Mouse (Mus musculus): ENCODE data around the gene Slc7a7. TPM values are rescaled to one million over a fixed set of nuclear protein-coding genes. Genes with fewer than 3 reads are reported as not detected.

Slc7a7 gene
- polyA plus RNA-seq, 1 experiment from 2014 or later = 51.0 TPM

DNA sequence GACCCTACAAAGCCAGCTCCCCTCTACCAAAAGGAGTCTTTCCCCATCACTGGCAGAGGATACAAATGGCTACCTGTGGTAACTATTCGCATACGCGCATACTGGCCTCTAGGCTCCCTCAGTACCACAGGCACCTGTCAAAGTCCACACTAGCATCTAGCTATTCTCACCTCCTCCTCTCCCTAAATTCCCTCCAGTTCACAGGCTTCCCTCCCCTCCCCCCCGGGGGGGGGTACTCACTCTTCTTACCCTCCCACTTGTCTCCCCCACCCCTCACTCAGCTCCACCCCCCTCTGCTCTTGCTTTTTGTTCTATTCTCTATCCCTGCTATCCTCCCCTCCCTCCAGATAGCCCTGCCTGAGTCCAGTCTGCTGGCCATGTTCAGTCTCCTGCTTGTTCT is 37.0 kb downstream of the Slc7a7 start:
- WGBS = 72% methylated on average over 4 of the region's 4 CpGs
- H3K4me2 ChIP-seq (replicated peaks) = no peak overlapping the region
- H3K36me3 ChIP-seq = no peaks in the 10 kb centered on the region
- no peak overlapping the region for H3K4me3 ChIP-seq (replicated peaks)
- H3K27ac ChIP-seq = no peak overlapping the region
- no peaks in the 10 kb centered on the region for H3K27me3 ChIP-seq (replicated peaks)
- H3K9me3 ChIP-seq = no peaks in the 10 kb centered on the region
- no peak overlapping the region for H3K9ac ChIP-seq
- no peak for ATAC-seq
- H3K4me1 ChIP-seq (replicated peaks) = peaks cover 29% of the 10 kb centered on the region

DNA sequence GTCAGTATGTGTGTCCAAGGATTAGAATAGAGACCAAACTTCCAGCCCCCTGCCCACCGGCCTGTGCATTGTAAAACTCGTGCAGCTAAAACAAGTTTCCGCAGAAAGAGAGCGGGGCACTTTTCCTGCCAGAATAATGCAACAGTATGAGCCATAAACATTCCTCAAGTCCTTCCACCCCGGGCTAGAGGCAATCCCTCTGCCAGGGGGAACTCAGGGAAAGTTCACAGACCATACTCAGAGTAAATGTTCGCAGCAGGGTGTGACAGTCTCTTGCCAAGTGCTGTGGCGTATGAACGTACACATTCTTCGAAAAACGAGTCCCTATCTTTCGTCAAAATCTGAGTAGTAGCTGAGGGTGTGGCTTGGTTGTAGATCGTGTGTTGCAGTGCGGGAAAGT is 38.0 kb downstream of the Slc7a7 start:
- H3K36me3 ChIP-seq = no peaks in the 10 kb centered on the region
- H3K9me3 ChIP-seq = no peaks in the 10 kb centered on the region
- peaks cover 29% of the 10 kb centered on the region for H3K4me1 ChIP-seq (replicated peaks)
- H3K4me2 ChIP-seq (replicated peaks) = no peak overlapping the region
- no peaks in the 10 kb centered on the region for H3K27me3 ChIP-seq (replicated peaks)
- no peak overlapping the region for H3K4me3 ChIP-seq (replicated peaks)
- ATAC-seq = 0 out of 2 replicates have a peak, but pooled peaks have one; percentile 18
- no peak overlapping the region for H3K9ac ChIP-seq
- no peak overlapping the region for H3K27ac ChIP-seq
- 36% methylated on average over 13 of the region's 13 CpGs for WGBS

DNA sequence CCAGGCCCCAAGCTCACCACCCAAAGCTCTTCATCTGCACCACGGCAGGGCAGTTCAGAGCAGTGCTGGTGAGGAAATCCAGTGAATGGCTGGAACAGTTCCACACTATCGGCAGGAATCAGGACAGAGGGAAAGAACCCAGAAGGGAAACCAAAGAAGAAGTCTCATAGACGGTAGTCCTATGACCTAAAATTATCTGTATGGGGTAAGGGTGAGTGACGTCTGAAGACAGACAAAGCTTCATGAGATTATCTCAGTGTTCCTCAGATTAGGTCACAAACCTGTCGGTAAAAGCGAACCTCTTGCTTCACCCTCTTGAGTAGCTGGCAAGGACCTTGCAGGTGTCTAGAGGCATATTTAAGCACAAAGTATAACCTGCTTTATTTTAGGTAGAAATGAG is 40.4 kb downstream of the Slc7a7 start:
- Histone ChIP-seq H3K4me1 (replicated peaks) (peaks cover 16% of the 10 kb centered on the region), H3K4me3 (replicated peaks) (no peak overlapping the region), H3K27ac (no peak overlapping the region), H3K27me3 (replicated peaks) (no peaks in the 10 kb centered on the region), H3K9ac (no peak overlapping the region), H3K4me2 (replicated peaks) (no peak overlapping the region), H3K9me3 (no peaks in the 10 kb centered on the region), H3K36me3 (no peaks in the 10 kb centered on the region)
- no peak for ATAC-seq
- WGBS = 83% methylated on average over 6 of the region's 6 CpGs

- Histone ChIP-seq H3K4me3 (replicated peaks) (no peak overlapping the region), H3K27me3 (replicated peaks) (no peaks in the 10 kb centered on the region), H3K9me3 (no peaks in the 10 kb centered on the region), H3K4me1 (replicated peaks) (peaks cover 10% of the 10 kb centered on the region), H3K4me2 (replicated peaks) (no peak overlapping the region), H3K27ac (no peak overlapping the region), H3K36me3 (peaks cover 7% of the 10 kb centered on the region; the same call in 1 of the 2 replicates), H3K9ac (no peak overlapping the region)
- WGBS = 76% methylated on average over 3 of the region's 3 CpGs
- no peak for ATAC-seq
Observed at GRCm38 (mm10) chr14:54375916-54376315, 41.7 kb downstream of the Slc7a7 start.

DNA sequence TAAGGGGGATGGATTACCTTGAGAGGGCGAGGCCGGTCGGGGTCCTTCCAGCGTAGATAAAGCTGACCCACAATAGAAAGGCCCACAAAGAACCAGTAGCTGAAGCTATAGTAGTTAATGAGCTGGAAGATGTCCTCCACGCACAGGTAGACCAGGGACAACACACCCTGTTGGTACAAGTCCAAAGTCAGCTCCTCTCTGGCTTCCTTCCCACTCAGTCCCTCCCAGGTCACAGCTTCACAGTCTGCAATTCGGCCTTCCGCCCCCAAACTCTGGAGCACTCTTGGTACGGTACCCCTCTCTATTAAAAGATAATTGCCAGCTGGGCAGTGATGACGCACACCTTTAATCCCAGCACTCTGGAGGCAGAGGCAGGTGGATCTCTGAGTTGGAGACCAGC is 44.7 kb downstream of the Slc7a7 start:
- Histone ChIP-seq H3K4me3 (replicated peaks) (no peak overlapping the region), H3K9me3 (no peaks in the 10 kb centered on the region), H3K4me2 (replicated peaks) (no peak overlapping the region), H3K36me3 (peaks cover 29% of the 10 kb centered on the region), H3K27me3 (replicated peaks) (no peaks in the 10 kb centered on the region), H3K9ac (no peak overlapping the region), H3K4me1 (replicated peaks) (no peaks in the 10 kb centered on the region), H3K27ac (no peak overlapping the region)
- 92% methylated on average over 9 of the region's 9 CpGs for WGBS
- ATAC-seq = peak; percentile 27

DNA sequence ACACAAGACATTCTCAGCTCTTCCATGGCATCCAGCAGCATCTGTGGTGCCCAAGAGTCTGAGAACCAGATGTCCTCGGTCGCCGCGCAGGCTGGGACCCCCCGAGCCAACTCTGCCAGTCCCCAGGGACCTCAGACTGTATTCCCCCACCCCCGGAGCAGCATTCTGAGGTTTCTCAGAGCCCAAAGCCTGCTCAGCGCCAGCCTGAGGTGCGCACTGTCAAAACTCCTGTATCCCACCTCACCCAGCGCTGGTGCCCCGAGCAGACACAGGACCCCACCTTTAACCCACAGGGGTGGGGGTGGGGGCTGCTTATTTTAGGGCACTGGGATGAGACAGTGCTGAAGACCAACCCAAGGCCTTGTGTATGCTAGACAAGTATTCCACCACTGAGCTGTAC is 46.1 kb downstream of the Slc7a7 start:
- Histone ChIP-seq H3K4me3 (replicated peaks) (no peak overlapping the region), H3K27me3 (replicated peaks) (no peaks in the 10 kb centered on the region), H3K27ac (no peak overlapping the region), H3K9me3 (no peaks in the 10 kb centered on the region), H3K9ac (no peak overlapping the region), H3K4me2 (replicated peaks) (no peak overlapping the region), H3K4me1 (replicated peaks) (no peaks in the 10 kb centered on the region), H3K36me3 (peaks cover 44% of the 10 kb centered on the region)
- WGBS = 96% methylated on average over 10 of the region's 10 CpGs
- ATAC-seq = no peak

- Histone ChIP-seq H3K27me3 (replicated peaks) (no peaks in the 10 kb centered on the region), H3K4me2 (replicated peaks) (no peak overlapping the region), H3K9me3 (no peaks in the 10 kb centered on the region), H3K9ac (no peak overlapping the region), H3K4me1 (replicated peaks) (no peaks in the 10 kb centered on the region), H3K36me3 (peaks cover 45% of the 10 kb centered on the region), H3K27ac (no peak overlapping the region), H3K4me3 (replicated peaks) (no peak overlapping the region)
- ATAC-seq = no peak
- WGBS = 94% methylated on average over 6 of the region's 6 CpGs
Observed at GRCm38 (mm10) chr14:54370595-54370994, 47.0 kb downstream of the Slc7a7 start.

DNA sequence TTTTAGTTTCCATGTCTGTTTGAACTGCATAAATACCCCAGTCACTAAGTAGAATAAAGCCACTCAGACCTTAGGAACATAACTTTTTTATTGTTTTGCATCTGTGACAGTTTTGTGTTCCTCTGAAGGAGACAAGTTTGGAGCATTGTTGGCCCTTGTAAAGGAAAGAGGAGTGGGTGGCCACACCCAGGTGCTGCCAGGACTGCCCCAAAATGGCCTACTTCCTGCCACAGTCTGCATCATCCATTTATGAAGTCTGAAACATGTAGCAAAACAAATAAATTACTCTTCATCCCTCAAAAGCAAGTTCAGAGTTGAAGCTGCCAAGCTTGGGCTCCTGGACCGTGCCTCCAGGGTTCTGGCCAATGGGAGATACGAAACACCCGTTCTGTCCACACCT is 48.2 kb downstream of the Slc7a7 start:
- Histone ChIP-seq H3K36me3 (peaks cover 45% of the 10 kb centered on the region), H3K9me3 (no peaks in the 10 kb centered on the region), H3K4me3 (replicated peaks) (no peak overlapping the region), H3K4me1 (replicated peaks) (no peaks in the 10 kb centered on the region), H3K27ac (no peak overlapping the region), H3K27me3 (replicated peaks) (no peaks in the 10 kb centered on the region), H3K4me2 (replicated peaks) (no peak overlapping the region), H3K9ac (no peak overlapping the region)
- no peak for ATAC-seq
- 98% methylated on average over 3 of the region's 3 CpGs for WGBS

GRCm38 (mm10) chr14:54367429-54368060 is 50.0 kb downstream of the Slc7a7 start:
- Histone ChIP-seq H3K36me3 (peaks cover 51% of the 10 kb centered on the region), H3K27ac (no peak overlapping the region), H3K4me2 (replicated peaks) (no peak overlapping the region), H3K4me1 (replicated peaks) (no peaks in the 10 kb centered on the region; the same call in 1 of the 2 replicates), H3K4me3 (replicated peaks) (no peak overlapping the region), H3K27me3 (replicated peaks) (no peaks in the 10 kb centered on the region), H3K9ac (no peak overlapping the region), H3K9me3 (no peaks in the 10 kb centered on the region)
- ATAC-seq = no peak
- 84% methylated on average over 18 of the region's 18 CpGs for WGBS

GRCm38 (mm10) chr14:54366581-54366980 is 51.0 kb downstream of the Slc7a7 start:
- Histone ChIP-seq H3K4me3 (replicated peaks) (no peak overlapping the region), H3K27me3 (replicated peaks) (no peaks in the 10 kb centered on the region), H3K36me3 (peaks cover 47% of the 10 kb centered on the region), H3K27ac (no peak overlapping the region), H3K9ac (no peak overlapping the region), H3K4me2 (replicated peaks) (no peak overlapping the region), H3K4me1 (replicated peaks) (peaks cover 3% of the 10 kb centered on the region; the same call in 1 of the 2 replicates), H3K9me3 (no peaks in the 10 kb centered on the region)
- 89% methylated on average over 10 of the region's 10 CpGs for WGBS
- no peak for ATAC-seq

- H3K4me1 ChIP-seq (replicated peaks) = peaks cover 5% of the 10 kb centered on the region; the same call in 1 of the 2 replicates
- 0 out of 2 replicates have a peak overlapping the region, but pooled peaks have one; percentile 6 for H3K27ac ChIP-seq
- peak; percentile 23; the same call in 1 of the 2 replicates for ATAC-seq
- H3K4me3 ChIP-seq (replicated peaks) = no peak overlapping the region
- H3K4me2 ChIP-seq (replicated peaks) = no peak overlapping the region
- H3K36me3 ChIP-seq = peaks cover 37% of the 10 kb centered on the region
- no peaks in the 10 kb centered on the region for H3K9me3 ChIP-seq
- WGBS = 76% methylated on average over 5 of the region's 5 CpGs
- H3K27me3 ChIP-seq (replicated peaks) = no peaks in the 10 kb centered on the region
- H3K9ac ChIP-seq = no peak overlapping the region
Observed at GRCm38 (mm10) chr14:54365026-54365645, 52.4 kb downstream of the Slc7a7 start.

DNA sequence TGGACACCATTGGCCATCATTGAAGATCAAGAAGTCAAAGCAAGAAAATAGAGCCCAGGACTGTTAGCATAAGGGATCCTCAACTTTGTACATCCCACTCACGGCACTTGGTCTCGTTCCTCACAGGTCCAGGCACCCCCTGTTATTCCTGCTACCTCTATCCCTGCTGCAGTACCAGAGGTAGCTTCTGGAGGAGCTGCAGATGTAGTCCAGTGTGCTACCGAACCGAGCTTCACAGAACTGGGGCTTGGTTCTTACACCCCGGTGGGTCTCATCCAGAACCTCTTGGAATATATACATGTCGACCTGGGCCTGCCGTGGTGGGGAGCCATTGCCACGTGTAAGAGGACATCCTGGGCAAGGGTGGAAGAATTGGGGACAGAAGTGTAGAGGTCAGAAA is 54.4 kb downstream of the Slc7a7 start:
- Histone ChIP-seq H3K4me2 (replicated peaks) (no peak overlapping the region), H3K27me3 (replicated peaks) (no peaks in the 10 kb centered on the region), H3K4me1 (replicated peaks) (peaks cover 5% of the 10 kb centered on the region; the same call in 1 of the 2 replicates), H3K9ac (no peak overlapping the region), H3K27ac (no peak overlapping the region), H3K9me3 (no peaks in the 10 kb centered on the region), H3K36me3 (peaks cover 24% of the 10 kb centered on the region), H3K4me3 (replicated peaks) (no peak overlapping the region)
- WGBS = 95% methylated on average over 8 of the region's 8 CpGs
- no peak for ATAC-seq

Measured in intestine, embryonic 15.5 days (tissue).